Mouse (Mus musculus) small intestine, adult 2 months (tissue): ENCODE data around the gene Cyfip2.

Source experiments
- CTCF ChIP-seq: fragments of 200-500 bp; IDR thresholded peaks from 2 replicates; pipeline ENCODE4 v1.5.1; 2012; ENCODE audit warnings: low read depth, mild to moderate bottlenecking, control low read depth, inconsistent platforms, low read length, moderate library complexity, mixed read lengths; ENCODE audit not compliant: insufficient replicate concordance, insufficient read length; ENCODE audit errors: extremely low read depth
- POLR2A ChIP-seq: fragments of 200-500 bp; IDR thresholded peaks from 2 replicates; pipeline ENCODE4 v1.6.1; 2012; ENCODE audit warnings: low read depth, mild to moderate bottlenecking, control low read depth, inconsistent platforms, low read length, moderate library complexity

- TF ChIP-seq POLR2A (no peak), CTCF (no peak)
These were observed 94.1 kb downstream of the Cyfip2 start for GRCm38 (mm10) chr11:46218584-46218983.
